Mouse (Mus musculus) urinary bladder, postnatal 10 days (tissue): Measurements from ENCODE around the gene Prr19.
A peak's percentile ranks its signal among the peaks of the same experiment; 100 is the strongest.
"Not testable (repeated sequence)": the region's sequence is repeated elsewhere in the genome, so short reads cannot be mapped to it uniquely, and the experiment has no call there.

ENCODE experiments used
- DNase-seq: peaks from one replicate; pipeline ENCODE4 v3.0.0; 2022; ENCODE audit warnings: low spot score

Prr19 gene

GRCm38 (mm10) chr7:25301063-25301462 lies at the start of gene Prr19:
Gene Prr19, plus strand, starts transcription at chr7:25301411.
- DNase-seq, result no peak

- no peak for DNase-seq
Measured at GRCm38 (mm10) chr7:25251822-25252221, 49.4 kb upstream of the Prr19 start.

GRCm38 (mm10) chr7:25261896-25262295 lies 39.3 kb upstream of the Prr19 start:
- no peak for DNase-seq

- DNase-seq, result no peak
Measured at GRCm38 (mm10) chr7:25263968-25264870, 37.0 kb upstream of the Prr19 start.

GRCm38 (mm10) chr7:25265743-25266142 lies 35.5 kb upstream of the Prr19 start:
- not testable (repeated sequence) for DNase-seq

GRCm38 (mm10) chr7:25266180-25266962 lies 34.8 kb upstream of the Prr19 start:
- DNase-seq, result no peak

GRCm38 (mm10) chr7:25267301-25267750 lies 33.9 kb upstream of the Prr19 start, which contains the start of gene Cic:
Gene Cic, plus strand, starts transcription at chr7:25267704.
- DNase-seq, result peak; percentile 90

GRCm38 (mm10) chr7:25267751-25268463 lies 33.3 kb upstream of the Prr19 start:
- peak; percentile 93 for DNase-seq

- DNase-seq, result no peak
Measured at GRCm38 (mm10) chr7:25268588-25268987, 32.6 kb upstream of the Prr19 start.

- no peak for DNase-seq
Measured at GRCm38 (mm10) chr7:25269029-25269428, 32.2 kb upstream of the Prr19 start.

- DNase-seq, result no peak
Measured at GRCm38 (mm10) chr7:25269545-25270271, 31.5 kb upstream of the Prr19 start.

- DNase-seq, result no peak
Measured at GRCm38 (mm10) chr7:25270652-25271633, 30.3 kb upstream of the Prr19 start.

- DNase-seq, result no peak
Measured at GRCm38 (mm10) chr7:25271651-25272444, 29.4 kb upstream of the Prr19 start.

- no peak for DNase-seq
Measured at GRCm38 (mm10) chr7:25272445-25273258, 28.6 kb upstream of the Prr19 start.

GRCm38 (mm10) chr7:25273259-25274241 lies 27.7 kb upstream of the Prr19 start:
- no peak for DNase-seq

GRCm38 (mm10) chr7:25274571-25274970 lies 26.6 kb upstream of the Prr19 start:
- DNase-seq, result no peak

GRCm38 (mm10) chr7:25274996-25275395 lies 26.2 kb upstream of the Prr19 start:
- no peak for DNase-seq
